Mouse (Mus musculus) midbrain, embryonic 12.5 days (tissue): Measurements from ENCODE around the gene Zfp212. TPM values are rescaled to one million over a fixed set of nuclear protein-coding genes. Genes with fewer than 3 reads are reported as not detected.

ENCODE experiments used
- polyA plus RNA-seq: library from polyadenylated mRNA; unstranded; fragments of >200 nt; fragmentation: Nextera tagmentation; extraction: Ambion mirVana; gene quantifications from 2 replicates; pipeline ENCODE4 v1.2.1, GENCODE M21; 2016

The Zfp212 gene
- polyA plus RNA-seq, 1 experiment from 2014 or later = 21.2 TPM

Other genes starting within 250 kb of the Zfp212 start
- gene Pdia4, start 107.0 kb upstream of the Zfp212 start, polyA plus RNA-seq = 204 and 215 TPM in 2 replicates
- 13.1 and 14.1 TPM in 2 replicates for gene Zfp786, start 89.6 kb upstream of the Zfp212 start, polyA plus RNA-seq
- 13.7 and 14.1 TPM in 2 replicates for gene Zfp398, start 84.8 kb upstream of the Zfp212 start, polyA plus RNA-seq
- gene Zfp282, start 43.3 kb upstream of the Zfp212 start, polyA plus RNA-seq = 27.7 and 28.3 TPM in 2 replicates
- gene Zfp956, start 32.9 kb downstream of the Zfp212 start, polyA plus RNA-seq = 9.5 and 10.7 TPM in 2 replicates
- gene Zfp777, start 128.4 kb downstream of the Zfp212 start, polyA plus RNA-seq = 11.7 and 14.0 TPM in 2 replicates
- 29.4 and 29.6 TPM in 2 replicates for gene Zfp746, start 166.1 kb downstream of the Zfp212 start, polyA plus RNA-seq